Mouse (Mus musculus): ENCODE measurements around the gene Bex6. TPM values are rescaled to one million over a fixed set of nuclear protein-coding genes. Genes with fewer than 3 reads are reported as not detected.

The Bex6 gene
- not detected for total RNA-seq (2021)
- long read RNA-seq, experiment 1, result 0 reads
- long read RNA-seq, experiment 2, partial matches to known transcripts, result 0 of 1 reads
- long read RNA-seq, experiment 2, other reads (novel, unspliced or antisense), result 0 of 1 reads

DNA sequence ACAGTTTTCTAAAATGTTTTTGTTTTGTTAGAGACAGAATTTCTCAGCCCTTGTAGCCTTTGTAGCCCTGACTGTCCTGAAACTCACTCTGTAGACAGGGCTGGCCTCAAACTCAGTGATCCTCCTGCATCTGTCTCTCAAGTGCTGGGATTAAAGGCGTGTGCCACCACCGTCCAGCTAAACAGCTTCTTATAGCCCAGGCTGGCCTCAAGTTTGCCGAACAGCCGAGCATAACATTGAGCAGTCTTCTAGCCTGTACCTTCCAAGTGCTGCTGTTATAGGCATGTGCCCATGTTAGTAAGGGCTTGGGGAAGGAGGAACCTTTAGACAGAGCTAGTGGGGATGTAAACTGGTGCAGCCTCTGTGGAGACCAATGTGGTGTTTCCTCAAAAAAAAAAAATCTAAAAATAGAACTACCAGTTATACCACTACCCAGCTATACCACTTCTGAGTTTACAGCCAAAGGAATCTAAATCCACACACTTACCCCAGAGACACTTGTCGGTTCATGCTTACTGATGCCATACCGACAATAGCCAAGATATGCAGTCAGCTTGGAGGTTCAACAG, at the start of gene Bex6:
Bex6 (plus strand) TSS at position 491 of the 569 bp plus-strand sequence.
- DNase-seq (ENCODE audit: low spot score in 2 of 2), result no peak

- no peak for DNase-seq (ENCODE audit: low spot score in 2 of 2)
These were observed 49.3 kb upstream of the Bex6 start for GRCm38 (mm10) chr16:32130190-32130826.

DNA sequence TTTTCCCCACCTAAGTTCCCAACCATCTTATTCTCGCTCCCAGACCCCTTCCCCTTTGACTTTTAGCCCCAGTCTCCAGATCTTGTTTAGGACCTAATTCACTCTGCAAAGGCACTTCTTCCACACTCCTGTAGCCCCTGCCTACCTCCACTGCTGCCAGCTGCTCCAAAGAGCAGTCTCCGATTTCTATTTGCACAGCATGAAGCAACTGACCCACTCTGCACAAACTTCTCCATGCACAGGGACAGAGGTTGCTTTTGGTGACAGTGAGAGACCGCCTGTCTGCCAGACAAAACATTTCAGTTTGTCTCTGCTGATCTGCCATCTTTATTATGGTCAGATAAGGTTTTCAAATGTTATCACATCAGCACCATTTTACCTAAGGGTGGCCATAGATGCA, 46.5 kb upstream of the Bex6 start:
- no peak for DNase-seq (ENCODE audit: low spot score in 2 of 2)

DNA sequence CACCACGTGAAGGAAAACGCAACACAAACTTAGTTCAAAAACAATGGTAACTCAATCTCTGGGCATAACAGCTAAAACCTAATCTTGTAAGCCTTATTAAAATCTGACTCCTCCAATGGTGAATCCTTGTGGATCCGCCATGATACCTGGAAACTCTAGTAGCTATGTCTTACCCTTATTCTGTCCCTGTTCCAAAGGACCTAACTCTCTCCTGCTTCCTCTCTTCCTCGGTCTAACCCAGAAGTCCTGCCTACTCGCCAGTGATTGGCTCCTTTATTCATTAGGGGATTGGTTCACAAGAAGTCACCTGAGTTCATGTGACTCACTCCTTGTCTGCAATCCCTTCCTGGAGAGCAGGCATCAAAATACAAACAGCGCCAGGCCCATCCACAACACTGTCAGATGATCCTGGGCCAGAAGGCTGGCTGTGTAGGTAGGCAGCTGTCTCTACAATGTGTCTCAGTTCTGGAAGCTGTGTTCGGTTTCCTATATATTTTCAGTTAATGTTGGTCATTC, 43.7 kb upstream of the Bex6 start:
- DNase-seq (ENCODE audit: low spot score in 2 of 2), result no peak

GRCm38 (mm10) chr16:32138954-32139353, 40.7 kb upstream of the Bex6 start:
- DNase-seq (ENCODE audit: low spot score in 2 of 2), result no peak

GRCm38 (mm10) chr16:32143766-32144165, 35.9 kb upstream of the Bex6 start:
- DNase-seq (ENCODE audit: low spot score in 2 of 2), result no peak

DNA sequence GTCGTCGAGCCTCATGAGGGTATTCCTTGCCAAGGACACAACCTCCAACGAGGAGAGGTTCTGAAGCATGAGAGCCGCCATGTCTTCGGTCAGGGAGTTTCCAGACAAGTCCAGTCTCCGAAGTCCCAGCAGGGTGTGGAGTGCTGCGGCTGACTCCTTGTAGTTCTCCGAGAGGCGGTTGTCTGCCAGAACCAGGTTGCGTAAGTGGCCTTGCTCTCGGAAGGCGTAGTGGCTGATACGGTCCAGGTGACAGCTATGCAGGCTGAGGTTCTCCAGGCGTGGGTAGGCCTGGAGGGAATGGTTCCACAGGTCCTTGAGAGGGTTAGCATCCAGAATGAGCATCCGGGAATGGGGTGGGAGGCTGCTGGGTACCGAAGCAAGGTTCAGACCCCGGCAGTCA, 35.0 kb upstream of the Bex6 start:
- DNase-seq (ENCODE audit: low spot score in 2 of 2), result no peak

DNA sequence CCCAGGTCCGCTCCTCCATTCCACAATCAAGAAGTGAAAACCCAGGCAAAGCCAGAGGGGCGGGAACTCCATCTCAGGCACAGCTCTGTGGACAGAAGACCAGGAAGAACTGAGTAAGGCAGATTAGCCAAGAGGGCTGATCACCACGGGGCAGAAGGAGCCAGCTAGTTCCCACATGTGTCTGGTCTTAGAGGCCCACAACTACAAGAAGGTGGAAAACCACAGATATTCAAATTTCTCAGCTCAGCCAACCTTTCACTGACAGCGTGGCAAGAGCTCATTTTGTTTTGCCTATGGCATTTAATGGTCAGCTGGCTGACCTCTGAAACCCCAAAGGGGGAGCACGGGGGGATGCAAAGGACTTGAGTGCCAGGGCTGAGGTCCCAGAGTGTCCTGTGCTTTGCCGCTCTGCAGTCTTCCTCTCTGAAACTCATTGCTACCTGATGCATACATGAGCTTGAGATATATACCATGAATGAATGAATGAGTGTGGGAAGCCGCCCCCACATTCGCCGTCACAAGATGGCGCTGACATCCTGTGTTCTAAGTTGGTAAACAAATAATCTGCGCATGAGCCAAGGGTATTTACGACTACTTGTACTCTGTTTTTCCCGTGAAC, 31.9 kb upstream of the Bex6 start:
- DNase-seq (ENCODE audit: low spot score in 2 of 2), result no peak

GRCm38 (mm10) chr16:32153976-32154375, 25.6 kb upstream of the Bex6 start:
- no peak for DNase-seq (ENCODE audit: low spot score in 2 of 2)

DNA sequence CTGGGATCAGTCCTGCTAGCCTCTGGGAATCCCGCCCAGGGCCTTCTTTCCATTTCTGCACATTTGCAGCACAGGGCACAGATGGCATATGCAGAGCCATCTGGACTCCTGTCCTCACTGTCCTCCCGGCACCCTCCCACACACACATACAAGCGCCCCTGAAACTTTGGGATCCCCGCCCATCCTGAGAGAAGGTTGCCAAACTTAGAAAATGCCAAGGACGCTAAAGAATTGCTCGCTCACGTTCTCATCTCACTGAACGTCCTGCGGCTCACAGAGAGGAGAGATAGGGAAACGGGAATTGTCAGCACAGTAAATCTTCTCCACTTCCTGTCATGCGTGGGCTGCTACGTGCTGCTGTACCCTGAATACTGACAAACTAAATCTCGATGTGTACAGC, 25.2 kb upstream of the Bex6 start:
- peak; percentile 27 to 57 for DNase-seq (ENCODE audit: low spot score in 2 of 2)

GRCm38 (mm10) chr16:32156719-32157118, 22.9 kb upstream of the Bex6 start:
- DNase-seq (ENCODE audit: low spot score in 2 of 2), result no peak

DNA sequence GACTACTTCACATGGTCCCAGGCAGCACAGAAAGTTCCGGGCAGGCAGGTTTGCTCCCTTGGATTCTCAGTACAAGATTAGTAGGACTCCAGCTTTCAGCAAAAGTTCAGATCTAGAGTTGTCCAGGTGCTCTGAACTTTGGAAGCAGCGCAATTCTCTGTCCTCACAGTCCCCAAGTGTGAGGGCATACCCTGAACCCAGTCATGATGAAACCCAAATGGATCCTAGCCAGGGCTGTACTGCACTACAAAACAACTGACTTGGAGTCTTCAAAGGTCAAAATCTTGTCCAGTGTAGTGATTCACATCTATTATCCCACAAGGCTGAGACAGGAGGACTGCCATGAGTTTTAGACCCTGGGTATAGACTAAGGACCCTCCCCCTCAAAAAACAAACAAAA, 22.3 kb upstream of the Bex6 start:
- DNase-seq (ENCODE audit: low spot score in 2 of 2), result no peak

DNA sequence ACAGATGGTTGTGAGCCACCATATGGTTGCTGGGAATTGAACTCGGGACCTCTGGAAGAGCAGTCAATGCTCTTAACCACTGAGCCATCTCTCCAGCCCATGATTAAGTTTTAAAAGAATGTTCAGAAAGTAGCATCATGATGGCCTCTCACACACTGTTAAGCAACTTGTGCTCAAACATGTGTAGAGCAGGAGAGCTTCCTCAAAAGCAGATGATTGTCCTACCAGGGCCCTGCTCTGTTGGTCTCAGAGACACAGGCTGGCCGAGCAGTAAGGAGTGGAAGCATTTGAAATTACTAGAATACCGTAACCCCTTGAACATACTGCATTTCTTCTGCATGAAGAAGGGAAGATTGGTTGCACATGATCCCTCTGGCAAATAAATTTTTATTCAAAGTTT, 20.7 kb upstream of the Bex6 start:
- no peak for DNase-seq (ENCODE audit: low spot score in 2 of 2)

DNA sequence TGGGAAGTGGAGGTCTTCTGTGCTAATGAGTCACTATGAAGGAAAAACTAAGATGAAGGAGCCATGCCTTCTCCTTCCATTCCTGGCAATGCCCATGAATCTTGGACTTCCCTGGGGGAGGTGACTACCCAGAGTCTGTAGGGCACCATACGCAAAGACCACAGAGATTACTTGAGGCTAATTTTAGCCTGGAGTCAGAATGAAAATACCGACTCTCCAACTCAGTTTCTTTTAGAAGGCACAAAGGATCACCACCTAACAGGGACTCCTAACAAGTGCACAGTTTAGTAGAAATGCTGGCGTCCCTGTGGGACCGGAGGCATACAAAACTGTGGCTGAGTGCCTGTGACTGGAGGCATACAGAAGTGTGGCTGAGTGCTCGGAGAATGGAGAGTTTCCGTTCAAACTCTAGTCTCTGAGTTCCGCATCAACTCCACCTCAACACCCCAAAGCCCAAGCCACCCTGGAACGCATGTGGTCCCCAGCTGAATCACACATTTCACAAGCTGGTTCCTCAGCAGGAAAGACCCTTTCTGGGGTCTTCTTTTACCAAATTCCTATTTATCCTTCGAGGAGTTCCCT, 18.8 kb upstream of the Bex6 start:
- DNase-seq (ENCODE audit: low spot score in 2 of 2), result no peak

DNA sequence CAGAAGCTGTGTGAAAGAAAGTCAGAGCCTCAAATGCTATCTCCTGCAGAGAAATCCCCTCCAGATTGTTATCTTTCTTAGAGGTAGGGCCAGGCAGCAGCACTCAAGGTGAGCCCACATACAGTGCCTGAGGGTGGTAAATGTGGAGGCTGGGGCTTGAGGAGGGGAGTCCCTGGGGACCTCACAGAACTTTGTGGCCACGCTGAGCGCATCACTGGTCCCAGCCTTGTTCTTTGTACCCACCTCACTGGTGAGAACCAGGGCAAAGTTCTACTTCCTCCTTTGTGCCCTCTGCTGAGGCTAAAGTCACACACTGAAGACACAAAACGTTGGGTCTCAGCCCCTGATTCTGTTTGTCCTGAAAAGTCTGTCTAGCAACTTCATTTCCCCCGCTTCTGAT, 16.2 kb upstream of the Bex6 start:
- DNase-seq (ENCODE audit: low spot score in 2 of 2), result no peak

DNA sequence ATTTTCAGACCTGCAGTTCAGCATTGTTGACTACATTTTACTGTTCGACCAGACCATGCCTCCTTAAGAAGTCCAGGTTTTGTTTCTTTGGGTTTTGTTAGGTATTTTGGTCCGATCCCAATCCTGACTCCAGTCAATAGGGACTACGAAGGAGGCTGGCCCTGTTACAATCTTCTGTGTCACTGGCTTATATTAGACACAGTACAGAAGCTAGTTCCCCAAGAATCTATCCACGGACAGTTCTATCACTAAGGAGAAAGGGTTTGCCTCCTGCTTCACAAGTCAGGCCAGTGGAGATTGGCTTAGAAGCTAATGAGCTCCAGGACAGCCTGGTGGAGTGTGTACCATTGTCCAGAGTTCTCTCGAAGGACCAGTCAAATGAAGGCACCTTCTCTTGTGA, 15.7 kb upstream of the Bex6 start:
- no peak for DNase-seq (ENCODE audit: low spot score in 2 of 2)

DNA sequence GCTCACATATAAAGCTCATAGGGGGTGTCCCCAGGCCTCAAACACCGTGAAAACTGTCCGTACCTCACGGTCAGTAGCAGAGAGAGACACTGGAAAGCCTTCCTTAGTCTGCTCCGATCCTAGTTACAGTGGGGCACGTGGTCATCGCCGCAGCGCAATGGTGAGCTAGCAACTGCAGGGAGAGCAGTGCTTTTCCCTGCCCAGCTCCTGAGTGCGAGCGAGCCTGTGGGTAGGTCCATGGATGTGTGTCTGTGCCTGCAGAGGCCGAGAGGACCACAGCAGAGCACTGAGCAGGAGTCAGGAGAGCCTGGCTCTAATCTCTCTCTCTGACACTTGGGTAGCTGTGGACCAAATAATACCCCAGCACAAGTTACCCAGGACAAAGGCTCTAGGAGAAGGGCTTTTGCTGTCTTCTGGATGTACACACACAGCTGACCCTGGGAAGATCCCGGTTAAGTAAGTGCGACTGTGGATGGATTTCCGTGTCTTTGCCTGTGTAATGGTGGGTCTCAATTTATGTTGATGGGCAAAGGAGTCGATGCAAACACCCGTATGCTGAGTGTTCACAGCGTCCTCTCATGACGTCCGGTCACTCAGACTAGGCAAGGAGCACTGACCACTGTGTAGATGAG, 15.1 kb upstream of the Bex6 start:
- DNase-seq (ENCODE audit: low spot score in 2 of 2), result no peak

GRCm38 (mm10) chr16:32165281-32165821, 14.3 kb upstream of the Bex6 start, which contains the start of gene Nrros:
TSS of gene Nrros (minus strand) at chr16:32165594.
- no peak for DNase-seq (ENCODE audit: low spot score in 2 of 2)

DNA sequence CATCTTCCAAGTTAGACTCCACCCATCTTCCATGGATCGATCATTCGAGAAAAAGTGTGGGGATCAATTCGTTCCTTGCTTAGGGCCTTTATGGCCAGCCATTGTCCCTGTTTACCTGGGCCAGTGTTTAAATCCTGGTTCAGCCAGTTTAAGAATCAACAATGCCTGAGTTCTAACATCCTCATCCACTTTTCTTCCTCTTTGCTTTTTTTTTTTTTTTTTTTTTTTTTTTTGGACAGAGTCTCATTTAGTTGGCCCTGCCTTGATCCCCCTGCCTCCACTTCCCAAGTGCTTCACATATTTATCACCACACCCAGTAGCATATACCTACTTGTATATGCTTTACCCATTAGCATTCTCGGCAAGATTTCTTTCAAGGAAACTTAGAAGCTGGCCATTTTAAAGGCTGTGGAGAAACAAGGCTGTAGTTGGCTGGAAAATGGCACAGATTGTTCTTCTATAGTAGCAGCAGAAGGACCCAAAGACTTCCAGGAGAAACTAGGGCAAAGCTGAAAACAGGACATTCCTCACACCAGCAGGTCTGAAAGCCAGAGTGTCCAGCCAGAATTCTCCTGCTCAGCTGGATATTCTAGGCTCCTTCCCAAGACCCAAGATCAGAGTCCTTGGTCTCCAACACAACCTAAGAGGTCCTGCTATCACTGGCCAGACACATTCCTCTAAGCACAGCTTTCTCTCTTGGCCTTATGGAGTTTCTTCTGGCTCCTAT, 11.6 kb upstream of the Bex6 start:
- DNase-seq (ENCODE audit: low spot score in 2 of 2), result no peak

- no peak for DNase-seq (ENCODE audit: low spot score in 2 of 2)
These were observed 8.4 kb upstream of the Bex6 start for GRCm38 (mm10) chr16:32171031-32171731.

All from adrenal gland, postnatal 4 days (tissue).